Mouse (Mus musculus) brain, embryonic 14.5 days (tissue): ENCODE measurements around the gene 1110008P14Rik.

Experiments
- CTCF ChIP-seq: fragments of 200-500 bp; IDR thresholded peaks from 2 replicates; pipeline ENCODE4 v1.5.1; 2012; ENCODE audit warnings: inconsistent platforms, mild to moderate bottlenecking, moderate library complexity, borderline replicate concordance; ENCODE audit not compliant: insufficient read depth, insufficient read length; ENCODE audit errors: extremely low read depth
- POLR2A ChIP-seq: fragments of 200-500 bp; IDR thresholded peaks from 2 replicates; pipeline ENCODE4 v1.6.1; 2012; ENCODE audit warnings: mild to moderate bottlenecking, inconsistent platforms, borderline replicate concordance; ENCODE audit not compliant: poor library complexity, insufficient read depth, insufficient read length, severe bottlenecking; ENCODE audit errors: extremely low read depth

GRCm38 (mm10) chr2:32329531-32329930 is 52.2 kb downstream of the 1110008P14Rik start:
- TF ChIP-seq CTCF, result no peak
- no peak for TF ChIP-seq POLR2A
